Mouse (Mus musculus) liver, adult (tissue): Measurements from ENCODE around the gene Gm8909.
"Not testable (repeated sequence)": the region's sequence is repeated elsewhere in the genome, so short reads cannot be mapped to it uniquely, and the experiment has no call there.

Experiments used
- GATA4 ChIP-seq: IDR thresholded peaks from 2 replicates; pipeline ENCODE4 v1.6.1; 2014; ENCODE audit warnings: mild to moderate bottlenecking, low read length; ENCODE audit not compliant: insufficient replicate concordance

Gene Gm8909

DNA sequence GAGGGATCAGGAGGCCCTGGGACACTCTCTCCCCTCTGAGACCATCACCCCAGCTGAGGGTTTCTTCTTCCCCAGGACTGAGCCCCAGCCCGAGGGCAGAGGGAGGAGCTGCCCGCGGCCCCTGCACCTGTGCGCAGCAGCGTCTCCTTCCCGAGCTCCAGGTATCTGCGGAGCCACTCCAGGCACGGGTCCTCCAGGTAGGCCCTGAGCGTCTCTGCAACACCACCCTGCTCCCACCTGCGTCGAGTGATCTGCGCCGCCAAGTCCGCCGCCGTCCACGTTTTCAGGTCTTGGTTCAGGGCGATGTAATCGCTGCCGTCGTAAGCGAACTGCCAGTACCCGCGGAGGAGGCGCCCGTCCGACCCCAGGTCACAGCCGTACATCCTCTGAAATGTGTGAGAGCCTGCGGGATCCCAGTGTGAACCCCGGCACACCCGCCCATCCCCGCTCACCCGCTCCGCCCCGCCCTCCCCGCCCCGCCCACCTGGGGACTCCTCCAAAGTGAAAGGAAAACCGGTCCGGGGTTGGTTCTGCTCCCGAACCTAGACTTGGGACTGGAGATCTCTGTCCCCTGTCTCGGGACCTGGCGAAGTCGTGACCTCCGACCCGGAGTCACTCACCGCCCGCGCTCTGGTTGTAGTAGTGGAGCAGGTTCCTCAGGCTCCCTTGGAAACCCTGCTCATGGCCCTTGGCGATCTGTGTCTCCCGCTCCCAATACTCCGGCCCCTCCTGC lies 865 bp downstream of the Gm8909 start:
- no peak for TF ChIP-seq GATA4

DNA sequence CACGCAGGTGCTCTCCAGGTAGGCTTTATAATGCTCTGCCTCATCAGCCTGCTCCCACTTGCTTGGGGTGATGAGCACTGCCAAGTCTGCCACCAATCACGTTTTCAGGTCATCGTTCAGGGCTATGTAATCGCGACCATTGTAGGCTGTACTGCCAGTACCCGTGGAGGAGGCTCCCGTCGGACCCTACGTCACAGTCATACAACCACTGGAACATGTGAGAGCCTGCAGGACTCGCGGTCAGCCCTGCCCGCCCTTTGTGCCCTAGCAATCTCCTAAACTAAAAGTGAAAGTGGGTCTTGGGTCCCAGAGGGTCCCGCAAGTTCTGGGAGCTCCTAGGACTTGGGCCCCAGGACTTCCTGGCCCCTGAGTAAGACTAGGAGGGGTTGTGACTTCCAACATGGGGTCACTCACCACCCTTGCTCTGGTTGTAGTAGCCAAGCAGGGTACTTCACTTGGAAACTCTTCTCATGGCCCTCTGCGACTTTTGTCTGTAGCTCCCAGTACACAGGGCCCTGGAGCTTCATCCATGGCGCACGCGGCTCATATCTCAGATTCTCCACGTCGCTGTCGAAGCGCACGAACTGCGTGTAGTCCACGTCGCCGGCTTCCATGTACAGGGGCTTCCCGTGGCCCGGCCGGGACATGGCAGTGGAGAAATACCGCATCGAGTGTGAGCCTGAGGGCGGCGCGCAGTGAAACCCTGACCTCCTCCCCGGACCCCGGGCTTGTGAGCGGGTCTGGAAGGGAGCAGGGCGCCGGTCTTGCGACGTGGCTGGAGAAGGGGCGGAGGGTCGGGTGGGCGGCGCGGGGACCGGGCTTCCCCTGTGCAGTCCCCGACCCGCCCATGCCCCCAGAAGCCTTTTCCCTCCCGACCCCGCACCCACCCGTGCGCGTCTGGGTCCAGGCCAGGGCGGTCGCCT lies 6.9 kb downstream of the Gm8909 start:
- no peak for TF ChIP-seq GATA4

DNA sequence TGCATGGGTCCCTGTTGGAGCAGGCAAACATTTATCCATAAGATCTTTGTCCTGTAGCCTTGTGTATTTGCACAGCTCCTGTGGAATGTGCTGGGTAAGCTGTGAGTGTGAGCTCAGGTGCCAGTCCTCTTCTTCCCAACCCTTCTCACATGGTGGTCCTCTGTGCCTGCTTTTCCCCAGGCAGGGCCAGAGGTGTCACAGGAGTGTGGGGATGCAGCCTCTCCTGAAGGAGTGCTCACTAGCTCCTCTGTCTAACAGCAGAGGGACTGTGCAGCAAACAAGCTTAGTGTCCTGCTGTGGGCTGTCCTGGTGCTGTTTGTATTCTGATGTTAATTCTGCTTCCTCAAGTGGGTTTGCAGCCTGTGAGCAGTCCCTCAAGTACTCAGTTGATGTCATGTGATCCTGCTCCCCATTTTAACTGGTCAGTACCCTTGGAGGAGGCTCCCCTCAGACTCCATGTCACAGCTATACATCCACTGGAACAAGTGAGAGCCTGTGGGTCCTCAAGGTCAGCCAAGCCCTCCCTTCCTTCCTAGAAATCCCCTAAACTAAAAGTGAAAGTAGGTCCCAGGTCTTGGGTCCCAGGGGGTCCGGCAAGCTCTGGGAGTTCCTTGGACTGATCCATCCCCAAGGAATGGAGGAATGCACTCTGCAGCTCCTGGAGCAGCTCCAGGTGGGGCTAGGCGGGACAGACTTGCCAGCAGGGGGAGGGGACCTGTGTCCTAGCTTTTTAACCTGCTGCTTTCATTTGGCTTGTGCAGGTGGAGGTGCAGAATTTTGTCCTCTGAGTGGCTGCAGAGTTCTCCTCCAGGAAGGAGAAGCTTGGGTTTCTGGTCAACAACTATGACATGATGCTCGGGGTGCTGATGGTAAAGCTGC lies 13.8 kb downstream of the Gm8909 start:
- TF ChIP-seq GATA4: no peak

DNA sequence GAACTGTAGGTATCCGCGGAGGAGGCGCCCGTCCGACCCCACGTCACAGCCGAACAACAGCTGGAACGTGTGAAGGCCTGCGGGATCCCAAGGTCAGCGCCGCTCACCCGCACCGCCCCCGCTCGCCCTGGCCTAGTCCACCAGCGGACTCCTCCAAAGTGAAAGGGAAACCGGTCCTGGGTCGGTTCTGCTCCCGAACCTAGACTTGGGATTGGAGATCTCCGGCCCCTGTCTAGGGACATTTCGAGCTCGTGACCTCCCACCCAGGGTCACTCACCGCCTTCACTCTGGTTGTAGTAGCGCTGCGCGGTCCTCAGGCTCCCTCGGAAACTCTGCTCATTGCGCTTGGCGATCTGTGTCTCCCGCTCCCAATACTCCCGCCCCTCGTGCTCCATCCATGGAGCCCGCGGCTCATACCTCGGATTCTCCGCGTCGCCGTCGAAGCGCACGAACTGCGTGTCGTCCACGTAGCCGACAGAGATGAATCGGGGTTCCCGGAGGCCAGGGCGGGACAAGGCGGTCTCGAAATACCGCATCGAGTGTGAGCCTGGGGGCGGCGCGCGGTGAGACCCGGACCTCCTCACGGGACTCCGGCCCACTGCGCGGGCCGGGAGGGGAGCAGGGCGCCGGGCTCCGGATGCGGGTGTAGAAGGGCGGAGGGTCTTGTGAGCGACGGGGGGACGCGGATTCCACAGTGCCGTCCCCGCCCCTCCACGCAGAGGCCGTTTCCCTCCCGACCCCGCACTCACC lies 23.1 kb downstream of the Gm8909 start:
- no peak for TF ChIP-seq GATA4

DNA sequence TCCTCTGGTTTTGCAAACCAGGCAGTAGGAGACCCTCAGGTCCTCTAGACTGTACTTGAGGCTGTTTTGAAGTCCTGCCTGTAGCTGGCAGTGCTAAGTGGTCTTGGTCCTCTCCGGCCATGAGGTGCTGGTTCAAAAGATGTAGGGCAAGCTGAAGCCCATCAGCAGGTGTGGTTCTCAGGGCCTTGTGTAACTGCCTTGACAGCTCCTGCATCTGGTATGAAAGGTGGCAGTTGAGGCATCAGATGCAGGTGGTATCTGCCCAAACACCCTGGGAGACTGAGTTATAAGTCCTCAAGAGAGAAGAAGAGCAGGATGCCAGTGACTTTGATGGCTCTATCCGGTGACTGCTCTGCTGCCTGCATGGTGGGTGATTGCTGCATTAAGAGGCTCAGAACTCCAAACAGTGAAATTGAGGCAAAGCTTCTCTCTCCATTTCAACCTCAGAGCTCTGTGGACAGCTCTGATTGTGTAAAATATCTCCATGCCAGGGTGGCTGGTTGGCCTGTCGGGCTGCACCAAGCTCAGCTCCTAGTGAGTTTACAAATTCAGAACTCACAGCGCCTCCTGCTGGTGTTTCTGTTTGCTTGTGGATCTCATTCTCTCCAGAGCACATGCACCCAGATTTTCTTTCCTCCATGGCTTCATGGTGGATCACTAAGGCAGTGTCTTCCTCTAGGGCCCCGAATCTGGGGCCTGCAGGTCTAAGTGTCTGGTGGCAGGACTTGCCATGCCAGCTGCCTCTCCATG lies 36.6 kb downstream of the Gm8909 start:
- no peak for TF ChIP-seq GATA4

DNA sequence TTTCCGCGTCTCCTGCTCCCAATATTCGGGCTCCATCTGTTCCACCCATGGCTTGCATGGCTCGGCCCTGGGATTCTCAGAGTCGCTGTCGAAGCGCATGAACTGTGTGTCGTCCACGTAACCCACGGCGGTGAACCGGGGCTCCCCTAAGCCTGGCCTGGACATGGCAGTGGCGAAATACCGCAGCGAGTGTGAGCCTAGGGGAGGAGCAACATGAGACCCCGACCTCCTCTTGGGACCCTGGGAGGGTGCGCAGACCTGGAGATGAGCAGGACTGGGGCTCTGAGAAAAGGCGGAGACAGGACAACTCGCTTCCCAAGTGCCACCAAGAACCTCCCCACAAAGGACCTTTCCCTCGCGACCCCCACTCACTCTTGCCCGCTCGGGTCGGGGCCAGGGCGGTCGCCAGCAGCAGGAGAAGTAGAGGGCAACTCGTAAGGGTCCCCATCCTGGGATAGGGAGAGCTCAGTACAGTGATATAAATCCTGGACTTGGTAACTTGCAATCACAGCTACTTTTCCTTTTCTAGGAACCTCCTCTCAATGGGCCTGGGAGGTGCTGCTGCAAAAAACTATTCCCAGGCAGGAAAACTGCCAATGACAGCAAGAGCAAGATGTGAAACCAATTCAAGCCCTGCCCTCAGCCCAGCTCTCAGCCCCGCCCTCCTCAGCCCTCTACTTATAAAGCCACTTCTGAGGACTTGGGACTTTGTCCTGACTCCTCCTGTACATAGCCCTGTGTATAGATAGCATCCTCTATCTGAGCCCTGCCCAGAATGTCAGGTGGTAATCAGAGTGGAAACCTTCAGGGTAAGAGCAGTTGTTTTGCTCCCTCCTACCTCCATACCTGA lies 39.1 kb downstream of the Gm8909 start, which contains the start of gene Gm7030:
Gm7030 (minus strand) TSS at position 458 of the 850 bp plus-strand sequence.
- not testable (repeated sequence) for TF ChIP-seq GATA4

DNA sequence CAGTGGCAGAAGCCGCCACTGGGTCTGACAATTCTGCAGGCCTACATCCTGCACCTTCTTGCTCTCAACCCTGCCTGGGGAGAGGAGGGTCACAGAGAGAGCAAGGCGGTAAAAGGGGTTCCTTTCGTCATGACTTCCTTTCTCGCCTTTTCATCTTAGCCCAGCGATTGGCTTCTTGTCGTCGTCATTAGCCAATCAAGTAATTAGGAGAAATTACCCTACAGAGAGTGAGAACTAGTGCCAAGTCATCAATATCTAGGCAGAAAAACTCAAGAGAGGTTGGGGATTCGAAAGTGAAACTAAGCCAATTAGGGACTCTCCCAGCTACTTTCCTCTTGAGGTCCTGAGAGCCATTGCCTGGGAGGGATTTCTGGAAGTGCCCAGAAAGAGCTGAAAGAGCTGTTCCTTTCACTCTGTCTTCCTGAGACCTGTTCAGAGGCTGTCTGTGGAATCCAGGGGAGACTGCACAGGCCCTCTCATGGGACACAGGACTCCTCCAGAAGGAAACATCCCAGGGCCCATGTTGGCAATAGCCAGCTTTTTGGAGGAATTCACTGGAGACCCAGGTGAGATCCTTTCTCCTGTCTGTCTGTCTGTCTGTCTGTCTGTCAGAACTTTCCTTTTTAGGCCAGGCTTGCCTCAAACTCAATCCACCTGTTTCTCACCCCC lies 46.9 kb downstream of the Gm8909 start, which contains the start of gene Gm19684:
Gm19684 (plus strand) TSS at position 327 of the 669 bp plus-strand sequence.
- TF ChIP-seq GATA4: not testable (repeated sequence)
